Mouse (Mus musculus) CH12.LX (cell line): Measurements from ENCODE around the gene Defb19. TPM values are rescaled to one million over a fixed set of nuclear protein-coding genes. Genes with fewer than 3 reads are reported as not detected.

Experiments
- DNase-seq: peaks from one replicate; pipeline ENCODE4 v3.0.0-alpha.2; 2013; ENCODE audit errors: extremely low read depth
- H3K27ac ChIP-seq: 2 replicates; pipeline ENCODE4 v1.5.1; 2012; ENCODE audit warnings: low read depth, mild to moderate bottlenecking, control low read depth, moderate library complexity; ENCODE audit not compliant: insufficient read depth
- H3K27me3 ChIP-seq: replicated peaks from 2 replicates; pipeline ENCODE3; 2012; ENCODE audit warnings: inconsistent platforms
- H3K36me3 ChIP-seq, 2 experiments: replicated peaks in 1 of 2; 2 replicates each; pipeline versions ENCODE3 to v1.6.1; 2012; ENCODE audit warnings: inconsistent platforms in 1 of 2, low read length in 1 of 2, mild to moderate bottlenecking in 1 of 2, mixed read lengths in 1 of 2, moderate library complexity in 1 of 2; ENCODE audit not compliant: control insufficient read depth in 1 of 2, insufficient read depth in 1 of 2
- H3K4me1 ChIP-seq, 2 experiments: 2 replicates each; pipeline ENCODE4 v1.6.1; 2012; ENCODE audit warnings: inconsistent platforms in 1 of 2, moderate library complexity in 1 of 2; ENCODE audit not compliant: insufficient read depth in 2 of 2, control insufficient read depth in 1 of 2
- H3K4me2 ChIP-seq: 2 replicates; pipeline ENCODE4 v1.6.1; 2012; ENCODE audit warnings: low read depth, mild to moderate bottlenecking, control low read depth; ENCODE audit not compliant: poor library complexity, insufficient read depth, severe bottlenecking
- H3K4me3 ChIP-seq, 3 experiments: fragments of 150-350 bp in 1 of 3; sonication (generic) in 1 of 3; replicated peaks in 1 of 3; 2 replicates each; pipeline versions ENCODE3 to v1.5.1; 2011 to 2012; ENCODE audit warnings: low read depth in 2 of 3, low read length in 2 of 3, mild to moderate bottlenecking in 2 of 3, moderate library complexity in 2 of 3, control low read depth in 1 of 3, improper control_type of control experiment in 1 of 3, inconsistent platforms in 1 of 3, mixed read lengths in 1 of 3; ENCODE audit not compliant: poor library complexity in 1 of 3
- H3K79me2 ChIP-seq: replicated peaks from 2 replicates; pipeline ENCODE4 v1.6.1; 2012; ENCODE audit warnings: mild to moderate bottlenecking, moderate library complexity; ENCODE audit not compliant: control insufficient read depth, poor library complexity, insufficient read depth, severe bottlenecking; ENCODE audit errors: extremely low read depth
- H3K9ac ChIP-seq: 2 replicates; pipeline ENCODE4 v1.6.1; 2012; ENCODE audit warnings: low read depth, mild to moderate bottlenecking, control low read depth, moderate library complexity; ENCODE audit not compliant: insufficient read depth
- H3K9me3 ChIP-seq: replicated peaks from 2 replicates; pipeline ENCODE3; 2012; ENCODE audit warnings: low read length, inconsistent platforms, mixed read lengths
- BHLHE40 ChIP-seq: IDR thresholded peaks from 2 replicates; pipeline ENCODE4 v1.6.1; 2011; ENCODE audit warnings: mild to moderate bottlenecking, low read depth, low read length, improper control_type of control experiment
- CHD1 ChIP-seq: IDR thresholded peaks from 2 replicates; pipeline ENCODE4 v1.6.1; 2012; ENCODE audit warnings: low read depth, low read length, improper control_type of control experiment, inconsistent platforms
- E2F4 ChIP-seq: IDR thresholded peaks from 2 replicates; pipeline ENCODE4 v1.6.1; 2011; ENCODE audit warnings: low read depth, low read length, improper control_type of control experiment; ENCODE audit not compliant: insufficient replicate concordance
- ELF1 ChIP-seq: IDR thresholded peaks from 2 replicates; pipeline ENCODE4 v1.6.1; 2014; ENCODE audit warnings: low read depth, mild to moderate bottlenecking, inconsistent platforms, low read length, improper control_type of control experiment
- EP300 ChIP-seq: IDR thresholded peaks from 2 replicates; pipeline ENCODE4 v1.6.1; 2011; ENCODE audit warnings: low read length, improper control_type of control experiment
- ETS1 ChIP-seq: conservative IDR thresholded peaks from 2 replicates; pipeline ENCODE4 v1.6.1; 2012; ENCODE audit warnings: low read depth, mild to moderate bottlenecking, inconsistent platforms, low read length, improper control_type of control experiment, moderate library complexity
- HCFC1 ChIP-seq: IDR thresholded peaks from 2 replicates; pipeline ENCODE4 v1.6.1; 2012; ENCODE audit warnings: low read depth, mild to moderate bottlenecking, inconsistent platforms, low read length, improper control_type of control experiment
- IRF4 ChIP-seq: IDR thresholded peaks from 2 replicates; pipeline ENCODE4 v1.6.1; 2014; ENCODE audit warnings: low read depth, mild to moderate bottlenecking, inconsistent platforms, low read length, improper control_type of control experiment
- JUN ChIP-seq: IDR thresholded peaks from 2 replicates; pipeline ENCODE4 v1.6.1; 2011; ENCODE audit warnings: low read depth, mild to moderate bottlenecking, low read length, improper control_type of control experiment, moderate library complexity; ENCODE audit not compliant: insufficient read depth
- KAT2A ChIP-seq: IDR thresholded peaks from 2 replicates; pipeline ENCODE4 v1.6.1; 2012; ENCODE audit warnings: low read length, improper control_type of control experiment, inconsistent platforms; ENCODE audit not compliant: insufficient replicate concordance
- MEF2A ChIP-seq: IDR thresholded peaks from 2 replicates; pipeline ENCODE4 v1.6.1; 2014; ENCODE audit warnings: low read depth, mild to moderate bottlenecking, inconsistent platforms, low read length, improper control_type of control experiment, borderline replicate concordance
- MXI1 ChIP-seq: IDR thresholded peaks from 2 replicates; pipeline ENCODE4 v1.6.1; 2011; ENCODE audit warnings: mild to moderate bottlenecking, low read depth, low read length, improper control_type of control experiment
- MYC ChIP-seq: IDR thresholded peaks from 2 replicates; pipeline ENCODE4 v1.6.1; 2011; ENCODE audit warnings: low read depth, mild to moderate bottlenecking, improper control_type of control experiment, low read length
- NRF1 ChIP-seq: IDR thresholded peaks from 2 replicates; pipeline ENCODE4 v1.6.1; 2014; ENCODE audit warnings: low read depth, mild to moderate bottlenecking, inconsistent platforms, low read length, improper control_type of control experiment, moderate library complexity
- PAX5 ChIP-seq: IDR thresholded peaks from 2 replicates; pipeline ENCODE4 v1.6.1; 2012; ENCODE audit warnings: low read length, inconsistent platforms, mixed read lengths
- POLR2A ChIP-seq: IDR thresholded peaks from 2 replicates; pipeline ENCODE4 v1.6.1; 2011; ENCODE audit warnings: low read depth, mild to moderate bottlenecking, improper control_type of control experiment, low read length
- RAD21 ChIP-seq: IDR thresholded peaks from 2 replicates; pipeline ENCODE4 v1.6.1; 2011; ENCODE audit warnings: low read depth, mild to moderate bottlenecking, low read length, improper control_type of control experiment, moderate library complexity
- SIN3A ChIP-seq: IDR thresholded peaks from 2 replicates; pipeline ENCODE4 v1.6.1; 2012; ENCODE audit warnings: low read length, improper control_type of control experiment, inconsistent platforms
- SMC3 ChIP-seq: IDR thresholded peaks from 2 replicates; pipeline ENCODE4 v1.6.1; 2011; ENCODE audit warnings: low read depth, low read length, improper control_type of control experiment
- TBP ChIP-seq: conservative IDR thresholded peaks from 2 replicates; pipeline ENCODE4 v1.6.1; 2011; ENCODE audit warnings: low read depth, low read length, improper control_type of control experiment
- TCF12 ChIP-seq: IDR thresholded peaks from 2 replicates; pipeline ENCODE4 v1.6.1; 2014; ENCODE audit warnings: low read depth, mild to moderate bottlenecking, inconsistent platforms, low read length, improper control_type of control experiment
- UBTF ChIP-seq: IDR thresholded peaks from 2 replicates; pipeline ENCODE4 v1.6.1; 2012; ENCODE audit warnings: low read depth, mild to moderate bottlenecking, inconsistent platforms, low read length, improper control_type of control experiment, moderate library complexity
- USF1 ChIP-seq: IDR thresholded peaks from 2 replicates; pipeline ENCODE4 v1.6.1; 2014; ENCODE audit warnings: low read depth, mild to moderate bottlenecking, inconsistent platforms, low read length, improper control_type of control experiment
- ZNF384 ChIP-seq: IDR thresholded peaks from 2 replicates; pipeline ENCODE4 v1.6.1; 2012; ENCODE audit warnings: low read depth, low read length, improper control_type of control experiment, inconsistent platforms
- dilution Hi-C: fragments of 300-500 bp; cut with MboI; formaldehyde crosslinking; loops from 2 replicates; pipeline ENCODE4 v1.14.3; 2020; ENCODE audit warnings: low sequenced_read_pairs; ENCODE audit not compliant: extremely low pct_unique_long_range_greater_than_20kb, extremely low pct_ligation_motif_present
- in situ Hi-C: fragments of 300-500 bp; cut with MboI; formaldehyde crosslinking; loops from 3 replicates; pipeline ENCODE4 v1.14.3; 2019; ENCODE audit warnings: low sequenced_read_pairs, low pct_ligation_motif_present, low pct_unique_long_range_greater_than_20kb, mixed read lengths
- polyA plus RNA-seq: library from polyadenylated mRNA; unstranded; fragments of >175 nt; gene quantifications from 2 replicates; pipeline ENCODE4 v1.2.1, GENCODE M21; 2012; ENCODE audit warnings: low read depth; ENCODE audit not compliant: insufficient read length
- total RNA-seq, 2 experiments: library from RNA; depleted of rRNA; stranded (reverse); fragments of 300-350 nt in 1 of 2; fragments of >200 nt in 1 of 2; gene quantifications; 2 replicates each; pipeline ENCODE4 v1.2.3; 2012 to 2014

The Defb19 gene
- total RNA-seq (2012; rRNA removed) = not detected in 2 replicates
- not detected in 2 replicates for total RNA-seq (2014; rRNA removed)
- not detected in 2 replicates for polyA plus RNA-seq

- dilution Hi-C loops (no loop called here), in situ Hi-C loops (loop anchor here (25.0 kb wide), 1 partner anchor 118 kb away; the partner anchor contains the start of gene Defb23)
- Histone ChIP-seq H3K79me2 (no peaks in the 10 kb centered on the region), H3K9ac (no peak within 1 kb of the TSS), H3K27me3 (peaks cover 55% of the 10 kb centered on the region), H3K9me3 (no peaks in the 10 kb centered on the region), H3K36me3 (no peaks in the 10 kb centered on the region), H3K4me1 (no peaks in the 10 kb centered on the region), H3K4me2 (no peak within 1 kb of the TSS)
- no peak for TF ChIP-seq BHLHE40
- TF ChIP-seq KAT2A = no peak
- no peak for TF ChIP-seq UBTF
- no peak for TF ChIP-seq TBP
- TF ChIP-seq ETS1 = no peak
- no peak for TF ChIP-seq ELF1
- no peak for TF ChIP-seq USF1
- TF ChIP-seq ZNF384 = no peak
- TF ChIP-seq MXI1 = no peak
- TF ChIP-seq POLR2A = no peak
- TF ChIP-seq IRF4 = no peak
- TF ChIP-seq CHD1 = no peak
- no peak for TF ChIP-seq NRF1
- no peak for TF ChIP-seq HCFC1
- no peak for TF ChIP-seq SMC3
- no peak for TF ChIP-seq PAX5
- no peak for TF ChIP-seq MEF2A
- TF ChIP-seq, all 38 proteins: peak for 0
- no peak within 1 kb of the TSS for H3K27ac ChIP-seq
- no peak for DNase-seq
- no peak within 1 kb of the TSS for H3K4me3 ChIP-seq
Measured at GRCm38 (mm10) chr2:152580107-152580506, at the start of gene Defb19. Defb19 (minus strand) TSS chr2:152580312.

GRCm38 (mm10) chr2:152629904-152630303 lies 49.8 kb upstream of the Defb19 start:
- Histone ChIP-seq H3K27ac (no peak overlapping the region), H3K27me3 (no peaks in the 10 kb centered on the region), H3K79me2 (no peaks in the 10 kb centered on the region), H3K36me3 (peaks cover 0 to 3% of the 10 kb centered on the region in 2 experiments), H3K9me3 (no peaks in the 10 kb centered on the region), H3K4me3 (no peak overlapping the region), H3K9ac (no peak overlapping the region), H3K4me2 (no peak overlapping the region), H3K4me1 (peaks cover 7 to 28% of the 10 kb centered on the region in 2 experiments)
- dilution Hi-C loops = no loop called here
- no peak for TF ChIP-seq USF1
- TF ChIP-seq TCF12 = no peak
- no peak for TF ChIP-seq E2F4
- no peak for TF ChIP-seq BHLHE40
- no peak for TF ChIP-seq RAD21
- TF ChIP-seq CHD1 = no peak
- no peak for TF ChIP-seq HCFC1
- TF ChIP-seq EP300 = no peak
- no peak for TF ChIP-seq ETS1
- TF ChIP-seq TBP = no peak
- TF ChIP-seq IRF4 = no peak
- no peak for TF ChIP-seq PAX5
- no peak for TF ChIP-seq KAT2A
- TF ChIP-seq SIN3A = no peak
- TF ChIP-seq MEF2A = no peak
- no peak for TF ChIP-seq JUN
- no peak for TF ChIP-seq UBTF
- TF ChIP-seq NRF1 = no peak
- TF ChIP-seq MYC = no peak
- DNase-seq = no peak
- in situ Hi-C loops = no loop called here
